Mouse (Mus musculus): ENCODE measurements around the gene Adar.
A peak's percentile ranks its signal among the peaks of the same experiment; 100 is the strongest.

The Adar gene

DNA sequence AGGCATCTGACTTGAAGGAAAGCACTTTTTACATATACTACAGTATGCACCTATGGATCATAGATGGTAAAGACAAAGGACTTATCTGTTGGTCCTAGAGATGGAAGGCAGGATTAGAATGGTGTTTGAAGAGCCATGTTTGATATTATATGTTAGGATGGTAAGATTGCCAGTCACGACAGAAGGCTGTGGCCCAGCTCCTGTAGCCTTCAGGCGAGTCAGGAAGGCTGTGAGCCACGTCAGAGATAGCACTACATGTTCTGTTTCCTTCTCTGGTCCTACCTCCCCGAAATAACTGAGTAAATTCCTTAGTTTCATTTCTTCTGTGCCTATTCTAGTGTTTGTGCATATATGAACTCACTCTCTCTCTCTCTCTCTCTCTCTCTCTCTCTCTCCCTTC, 17.3 kb downstream of the Adar start:
- no peak for DNase-seq

DNA sequence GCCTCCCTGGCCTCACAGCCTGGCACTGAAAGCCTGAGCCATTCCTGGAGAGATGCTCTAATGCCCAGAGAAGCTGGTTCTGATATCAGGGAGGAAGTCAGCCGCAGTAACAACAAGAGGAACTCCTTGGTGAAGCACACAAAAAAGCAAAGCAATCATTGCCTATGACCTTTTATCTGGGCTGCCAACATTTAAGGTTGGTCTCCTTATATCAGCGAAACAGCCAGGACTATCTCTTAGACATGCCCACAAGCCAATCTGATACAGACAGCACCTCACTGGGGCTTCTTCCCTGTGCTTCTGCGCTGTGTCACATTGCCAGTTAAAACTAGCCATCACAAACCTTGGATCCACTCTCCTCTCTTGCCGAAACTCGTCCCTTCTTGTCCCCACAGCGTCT, 23.7 kb downstream of the Adar start:
- DNase-seq: no peak

DNA sequence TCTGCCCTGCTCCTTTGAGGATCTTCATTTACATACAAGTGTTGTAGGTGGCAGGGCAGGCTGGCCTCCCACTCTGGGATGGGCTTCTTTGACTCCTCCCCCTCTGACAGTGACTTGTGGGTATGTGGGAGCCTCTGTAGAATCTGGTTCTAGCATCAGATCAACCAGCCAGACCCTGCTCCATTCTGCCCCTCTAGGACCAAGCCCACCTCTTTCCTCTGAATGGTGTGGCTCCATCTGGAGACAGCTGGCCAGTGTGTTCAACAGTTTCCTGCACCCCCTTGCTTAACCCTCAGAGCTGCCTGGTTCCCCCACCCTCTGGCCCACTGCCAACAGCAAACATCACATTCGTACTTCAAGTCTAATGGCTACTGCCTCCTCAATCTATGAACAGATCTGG, 37.5 kb downstream of the Adar start:
- DNase-seq: no peak

DNA sequence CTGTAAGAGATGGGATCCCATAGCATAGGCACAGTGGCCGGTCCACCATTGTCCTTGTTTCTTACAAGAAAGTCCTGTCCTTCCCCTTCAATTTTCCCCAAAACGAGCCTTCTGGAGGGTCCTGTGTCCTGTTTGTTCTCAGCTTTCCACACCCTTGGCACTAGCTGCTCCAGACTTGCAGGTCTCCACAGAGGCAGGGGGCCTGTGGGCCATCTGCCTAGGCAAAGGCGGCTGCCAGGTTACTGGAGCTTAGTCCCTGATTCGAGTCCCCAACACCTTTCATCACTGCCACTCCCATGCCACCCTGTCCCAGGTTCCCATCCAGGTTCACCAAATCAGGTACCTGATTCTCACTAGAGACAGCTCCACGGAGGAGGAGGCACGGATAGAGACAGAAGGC, 40.5 kb downstream of the Adar start:
- DNase-seq: no peak

DNA sequence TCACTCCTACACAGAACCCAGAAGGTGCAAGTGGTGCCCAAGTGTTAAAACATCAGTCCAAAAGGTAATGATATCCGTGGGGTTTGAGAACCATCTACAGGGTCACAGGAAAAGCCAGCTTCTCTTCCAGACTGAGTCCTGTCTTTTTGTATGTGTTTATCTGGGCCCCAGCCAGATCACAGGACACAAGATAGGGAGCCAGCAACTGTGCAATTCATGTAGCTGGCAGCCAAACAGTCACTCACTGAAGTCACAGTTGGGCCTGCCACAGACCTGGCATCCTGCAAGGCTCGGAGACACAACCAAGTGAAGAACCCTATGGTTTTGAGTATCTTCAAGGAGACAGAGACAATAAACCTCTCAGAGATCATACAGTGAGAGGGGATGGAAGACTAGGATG, 43.0 kb downstream of the Adar start:
- no peak for DNase-seq

DNA sequence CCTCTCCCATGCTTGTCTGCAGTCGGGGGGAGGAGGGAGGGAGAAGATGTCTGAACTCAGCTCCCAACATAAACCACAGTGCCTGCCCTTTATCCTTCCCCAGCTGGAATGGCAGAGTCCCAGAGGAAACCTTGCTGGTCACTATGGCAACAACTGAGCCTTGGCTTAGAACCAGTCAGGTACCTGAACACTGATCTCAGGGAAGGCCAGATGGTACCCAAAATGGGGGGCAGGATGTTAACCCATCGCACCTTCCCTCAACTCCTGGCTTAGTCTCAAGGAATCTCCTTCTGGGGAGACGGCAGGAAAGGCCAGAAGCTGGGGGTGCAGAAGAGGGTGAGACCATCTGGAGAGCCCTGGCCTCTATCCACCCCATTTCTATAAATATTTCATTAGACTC, 45.0 kb downstream of the Adar start:
- DNase-seq: no peak

DNA sequence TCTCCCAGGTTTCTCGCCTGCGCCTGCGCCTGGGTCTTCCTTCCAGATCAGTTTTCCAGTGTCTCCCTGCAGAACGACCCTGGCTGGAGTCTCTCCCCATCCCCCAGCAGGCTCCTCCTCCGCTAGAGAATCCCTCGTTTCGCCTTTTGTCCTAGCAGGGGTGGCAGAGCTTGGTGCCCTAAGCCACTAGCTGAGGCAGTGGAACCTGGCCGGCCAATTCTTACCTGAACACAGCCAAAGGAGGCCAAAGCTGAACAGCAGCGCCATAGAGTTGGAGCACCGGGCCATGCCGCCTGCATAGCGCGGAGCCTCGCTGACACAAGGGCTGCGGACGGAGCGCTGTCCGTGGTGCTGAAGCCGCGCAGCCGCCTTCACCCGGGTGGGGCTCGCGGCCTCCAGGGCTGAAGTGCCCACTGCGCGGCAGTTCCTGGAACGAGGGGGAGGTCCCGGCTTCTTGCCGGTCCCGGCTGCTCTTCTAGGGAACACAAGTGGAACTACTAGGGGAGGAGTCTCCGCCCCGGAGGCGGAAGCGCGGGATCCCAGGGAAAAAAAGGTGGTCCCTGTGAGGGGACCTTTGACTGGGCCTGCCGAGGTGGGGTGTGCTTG, 49.4 kb downstream of the Adar start, which contains the start of gene Chrnb2:
Chrnb2 (minus strand) TSS at position 514 of the 606 bp plus-strand sequence.
- peak; percentile 31 to 44 for DNase-seq

DNA sequence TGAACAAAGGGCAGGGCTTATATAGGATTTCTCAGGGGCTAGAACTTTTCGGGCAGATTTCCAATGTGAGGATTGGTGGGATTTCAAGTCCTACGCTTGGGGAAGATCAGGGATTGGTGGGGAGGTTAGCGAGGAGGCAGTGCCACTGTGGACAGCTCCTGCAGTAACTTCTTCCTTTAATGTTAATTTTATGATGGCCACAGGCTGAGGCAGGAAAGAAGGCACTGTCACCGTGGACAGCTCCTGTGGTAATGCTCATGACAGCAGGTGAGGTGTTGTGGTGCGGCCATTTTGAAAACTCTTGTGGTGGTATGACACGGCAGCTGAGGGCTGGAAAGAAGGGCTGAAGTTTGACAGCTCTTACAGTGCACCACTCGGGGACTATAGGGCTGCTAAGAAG, 54.8 kb downstream of the Adar start:
- no peak for DNase-seq

DNA sequence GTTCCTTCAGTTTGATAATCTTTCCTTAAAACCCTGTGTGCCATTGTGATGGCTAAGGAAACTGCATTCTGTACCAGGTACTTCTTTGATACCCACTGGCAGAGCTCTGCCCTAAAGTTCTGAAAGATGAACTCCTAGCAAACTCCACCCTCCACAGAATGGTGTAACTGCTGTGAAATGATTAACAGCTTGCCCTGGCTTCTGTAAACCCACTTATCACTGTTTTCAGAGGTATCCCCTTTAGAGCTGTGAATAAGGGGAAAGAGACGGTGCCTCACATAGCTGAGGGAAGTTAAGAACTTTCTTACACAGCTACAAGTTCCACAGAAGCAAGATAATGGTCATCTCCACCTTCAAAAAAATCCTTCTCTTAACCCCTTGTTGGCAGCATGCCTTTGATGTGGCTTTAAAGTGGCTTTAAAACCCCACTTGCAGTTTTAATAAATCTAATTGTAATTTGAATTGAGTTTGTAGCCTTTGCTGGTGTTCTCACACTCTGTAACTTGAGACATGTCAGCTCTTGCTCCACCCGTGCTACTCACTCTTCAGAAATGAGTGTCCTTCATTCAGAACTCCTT, 55.7 kb downstream of the Adar start:
- DNase-seq: no peak

DNA sequence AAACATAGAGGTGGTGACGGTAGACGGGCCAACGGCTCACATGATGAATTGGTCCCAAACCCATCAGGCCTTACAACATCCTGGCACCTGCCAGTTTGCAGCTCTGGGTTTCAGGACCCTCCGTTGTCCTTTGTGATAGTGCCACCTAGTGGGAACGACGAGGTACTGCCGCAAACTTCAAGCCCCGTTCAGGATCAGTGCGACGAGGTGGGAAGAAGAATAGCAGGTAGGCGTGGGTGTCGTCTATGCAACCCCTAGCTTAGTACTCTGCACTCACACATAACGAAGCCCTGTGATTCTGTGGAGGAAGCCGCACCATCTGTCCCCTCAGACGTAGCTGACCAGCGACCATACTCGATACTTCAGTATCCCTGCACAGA, 57.8 kb downstream of the Adar start:
- DNase-seq: peak; percentile 78 to 83

DNA sequence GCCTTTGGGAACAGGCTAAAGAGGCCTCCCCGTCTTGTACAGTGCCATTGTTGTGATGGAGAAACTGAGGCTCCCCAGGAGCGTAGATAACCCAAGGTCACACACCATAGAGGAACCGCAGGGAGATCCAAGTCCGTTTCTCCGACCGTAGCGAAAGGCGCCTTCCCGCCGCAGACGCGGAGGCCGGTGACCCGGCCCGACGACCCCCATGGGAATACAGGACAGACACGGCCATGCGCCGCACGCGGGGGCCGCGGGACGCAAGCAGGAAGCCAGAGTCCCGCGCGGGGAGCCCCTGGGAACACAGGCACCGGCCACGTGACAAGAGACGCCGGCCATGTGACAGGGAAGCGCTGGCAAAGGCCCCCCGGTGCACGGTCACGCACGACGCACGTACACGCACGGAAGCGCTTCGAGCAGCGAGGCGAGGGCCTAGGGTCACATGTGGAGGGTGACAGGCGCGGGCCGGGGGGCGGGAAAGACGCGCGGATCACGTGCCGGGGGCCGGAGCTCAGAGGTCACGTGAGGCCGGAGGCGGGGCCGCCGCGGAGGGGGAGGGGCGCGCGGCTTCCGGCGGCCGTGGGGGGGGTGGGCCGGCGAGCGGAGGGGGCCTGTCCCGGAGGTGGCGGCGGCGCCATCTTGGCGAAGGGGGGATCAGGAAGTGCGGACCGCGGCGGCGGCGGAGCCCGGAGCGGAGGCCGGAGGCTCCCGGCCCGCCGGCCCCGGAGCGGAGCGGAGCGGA, 58.3 kb downstream of the Adar start, which contains the start of gene Ube2q1:
Ube2q1 (plus strand) TSS at position 649 of the 742 bp plus-strand sequence.
- peak; percentile 96 to 97 for DNase-seq

DNA sequence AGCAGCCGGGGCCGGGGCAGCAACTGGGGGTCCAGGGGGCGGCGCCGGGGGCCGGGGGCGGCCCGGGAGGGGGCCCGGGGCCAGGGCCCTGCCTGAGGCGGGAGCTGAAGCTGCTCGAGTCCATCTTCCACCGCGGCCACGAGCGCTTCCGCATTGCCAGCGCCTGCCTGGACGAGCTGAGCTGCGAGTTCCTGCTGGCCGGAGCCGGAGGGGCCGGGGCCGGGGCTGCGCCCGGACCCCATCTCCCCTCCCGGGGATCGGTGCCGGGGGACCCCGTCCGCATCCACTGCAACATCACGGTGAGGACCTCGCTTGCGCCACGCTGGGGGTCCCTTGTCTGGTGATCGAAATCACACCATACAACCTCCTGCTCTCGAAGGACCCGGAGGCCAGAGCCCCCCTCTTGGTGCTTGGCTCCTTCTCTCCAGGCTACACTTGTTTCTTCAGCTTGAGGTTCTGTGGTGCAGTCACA, 59.0 kb downstream of the Adar start:
- peak; percentile 40 to 54 for DNase-seq

DNA sequence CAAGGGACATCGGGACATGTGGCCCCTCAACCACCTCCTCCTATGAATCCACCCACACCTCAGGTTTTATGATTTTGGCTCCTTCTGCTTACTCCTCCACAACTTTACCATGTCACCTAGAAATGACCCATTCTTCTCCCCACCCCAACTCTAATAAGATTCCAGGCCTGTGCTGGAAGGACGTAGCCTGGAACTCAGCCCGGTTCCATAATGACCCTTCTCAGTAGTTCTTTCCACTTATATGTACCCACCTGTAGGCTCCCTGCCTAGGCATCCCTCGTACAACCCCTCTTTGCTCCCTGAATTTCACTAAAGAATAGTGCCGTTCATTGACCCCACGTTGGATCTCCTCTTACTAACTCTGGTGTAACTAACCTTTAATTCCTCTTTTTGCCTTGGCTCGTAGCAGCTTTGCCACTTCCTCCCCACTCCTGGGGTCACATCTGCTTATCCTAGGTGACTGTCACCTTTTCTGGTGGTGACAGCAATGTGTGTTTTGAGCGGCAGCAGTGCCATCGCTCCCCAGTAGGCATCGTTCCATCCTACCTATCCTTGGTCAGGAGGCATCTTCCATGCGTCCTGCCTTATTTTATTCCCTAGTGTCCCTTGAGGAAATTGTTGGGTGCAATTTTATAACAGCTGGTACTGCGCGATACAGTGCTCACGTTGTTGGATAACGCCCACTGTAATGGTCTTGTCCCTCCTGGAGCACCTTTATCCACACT, 59.6 kb downstream of the Adar start:
- DNase-seq: peak in 1 of 2 experiments; percentile 34

DNA sequence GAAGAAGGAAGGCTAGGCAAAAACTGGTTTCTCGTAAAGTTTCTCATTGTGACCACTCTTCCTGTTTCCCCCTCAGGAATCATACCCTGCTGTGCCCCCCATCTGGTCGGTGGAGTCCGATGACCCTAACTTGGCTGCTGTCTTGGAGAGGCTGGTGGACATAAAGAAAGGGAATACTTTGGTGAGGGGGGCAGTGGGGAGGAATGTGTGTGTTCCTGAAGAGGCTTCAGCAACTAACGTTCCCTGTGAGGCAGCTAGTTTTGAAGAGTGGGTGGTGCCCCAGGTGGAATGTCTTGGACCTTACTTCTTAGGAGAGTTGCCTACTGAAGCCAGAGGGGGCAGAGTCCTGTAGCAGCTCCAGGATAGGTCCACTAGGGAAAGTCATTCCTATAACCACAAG, 61.2 kb downstream of the Adar start:
- DNase-seq: no peak

DNA sequence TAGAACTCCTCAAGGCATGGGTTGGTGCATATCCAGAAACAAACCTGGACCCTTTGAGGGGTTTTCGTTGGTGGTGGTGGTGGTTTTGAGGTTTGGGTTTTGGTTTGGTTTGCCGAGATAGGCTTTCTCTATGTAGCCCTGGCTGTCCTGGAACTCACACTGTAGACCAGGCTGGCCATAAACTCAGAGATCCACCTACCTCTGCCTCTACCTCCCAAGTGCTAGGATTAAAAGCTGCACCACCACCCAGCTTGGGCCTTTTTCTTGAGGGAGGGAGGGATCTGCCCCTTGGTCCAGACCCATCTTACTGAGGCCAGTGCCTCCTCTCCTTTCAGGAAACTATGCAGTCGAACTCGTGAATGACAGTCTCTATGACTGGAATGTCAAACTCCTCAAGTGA, 65.3 kb downstream of the Adar start:
- DNase-seq: no peak

DNA sequence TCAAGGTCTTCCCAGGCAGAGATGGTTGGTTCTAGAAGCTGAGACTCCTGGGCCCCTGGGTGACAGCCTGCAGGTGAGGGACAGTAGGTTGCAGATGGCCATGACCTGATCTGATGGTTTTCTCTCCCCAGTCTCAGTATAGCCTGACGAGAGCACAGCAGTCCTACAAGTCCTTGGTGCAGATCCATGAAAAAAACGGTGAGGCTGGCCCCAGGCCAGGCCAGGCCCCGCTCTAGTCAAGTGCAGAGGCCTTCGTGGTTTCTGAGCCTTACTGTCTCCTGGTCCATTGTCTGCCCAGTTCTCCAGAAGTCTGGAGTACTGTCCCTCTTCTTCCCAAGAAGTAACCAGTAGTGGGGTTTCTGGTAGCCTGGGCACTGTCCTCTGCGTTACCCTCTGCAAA, 66.8 kb downstream of the Adar start:
- DNase-seq: no peak

DNA sequence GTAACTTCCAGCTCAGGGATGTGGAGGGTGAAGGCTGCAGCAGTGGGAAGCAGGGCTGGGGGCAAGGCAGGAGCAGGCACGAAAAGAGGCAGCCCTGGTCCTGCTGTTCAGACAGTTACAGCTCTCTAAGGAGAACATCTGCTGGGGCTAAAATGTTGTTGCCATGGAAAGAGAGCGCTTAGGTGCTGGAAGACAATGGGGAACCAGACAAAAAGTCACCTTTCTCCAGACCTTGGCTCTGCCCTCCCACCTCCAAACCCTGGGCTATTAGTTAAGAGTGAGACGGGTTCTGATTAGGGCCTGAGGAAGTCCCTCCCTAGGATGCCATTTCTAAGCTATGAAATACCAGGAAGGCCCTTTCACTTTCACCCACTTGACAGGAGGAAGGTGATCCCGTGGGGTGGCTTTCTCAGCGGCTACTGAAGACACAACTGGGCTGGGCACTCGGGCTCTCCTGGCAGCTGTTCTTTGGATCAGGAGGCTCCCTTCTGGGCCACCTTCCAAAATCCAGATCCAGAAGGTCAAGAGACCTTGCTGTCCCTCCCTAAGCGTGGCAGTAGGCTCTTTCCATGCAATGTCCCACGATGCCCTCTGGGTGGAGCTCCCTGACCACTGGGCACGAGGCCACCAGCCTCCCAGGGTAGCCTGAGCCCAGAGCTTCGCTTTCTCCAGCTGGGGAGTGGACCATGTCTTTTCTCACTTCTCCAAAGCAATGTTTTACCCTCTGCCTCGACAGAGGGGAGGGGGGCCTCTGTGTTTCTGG, 70.3 kb downstream of the Adar start:
- peak in 1 of 2 experiments; percentile 20 for DNase-seq

DNA sequence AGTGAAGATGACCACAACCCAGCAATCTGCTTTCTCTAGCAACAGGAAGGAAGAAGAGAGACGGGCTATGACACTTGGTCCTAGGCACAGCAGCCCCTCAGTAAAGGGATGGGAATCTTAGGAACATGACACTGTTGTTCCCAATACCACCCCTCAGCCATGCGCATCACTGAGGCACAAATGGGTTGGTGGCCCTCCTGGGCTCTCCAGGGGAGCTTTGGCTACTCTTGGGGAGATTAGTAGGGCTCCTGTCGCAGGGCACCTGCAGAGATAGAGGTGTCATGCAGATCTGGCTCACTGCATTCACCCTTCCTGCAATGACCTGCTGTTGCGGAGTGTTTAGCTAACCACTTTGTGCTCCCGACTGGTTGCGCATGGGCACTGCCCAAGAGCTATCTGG, 71.5 kb downstream of the Adar start:
- no peak for DNase-seq

DNA sequence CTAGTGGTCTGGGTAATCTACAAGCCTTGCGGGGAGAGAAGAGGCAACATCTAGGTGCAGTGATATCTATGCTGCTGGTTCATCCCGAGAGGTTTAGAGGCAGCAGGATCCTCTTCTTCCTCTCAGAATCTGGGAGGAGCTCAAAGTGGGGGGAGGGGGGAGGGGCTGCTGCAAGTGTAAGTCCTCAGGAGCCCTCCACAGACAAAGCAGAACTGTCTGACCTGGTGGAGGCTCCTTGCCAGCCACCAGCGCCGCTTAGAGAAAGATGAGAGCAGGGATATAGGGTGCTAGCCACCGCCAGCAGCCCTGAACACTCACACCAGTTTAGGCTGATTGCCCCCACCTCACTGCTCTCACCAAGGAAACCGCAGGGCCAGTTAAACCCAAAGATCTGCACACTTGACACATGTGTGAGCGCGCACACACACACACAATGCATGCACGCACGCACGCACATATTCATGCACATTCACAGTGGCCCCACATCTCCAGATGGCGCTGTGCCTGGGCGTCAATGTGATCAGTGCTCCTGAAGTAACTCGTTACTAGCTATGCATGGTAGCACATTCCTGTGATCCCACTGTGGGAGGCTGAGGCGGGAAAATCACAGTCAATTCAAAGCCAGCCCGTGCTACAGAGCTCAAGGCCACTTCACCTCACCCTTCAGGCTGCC, 74.0 kb downstream of the Adar start:
- DNase-seq: no peak

DNA sequence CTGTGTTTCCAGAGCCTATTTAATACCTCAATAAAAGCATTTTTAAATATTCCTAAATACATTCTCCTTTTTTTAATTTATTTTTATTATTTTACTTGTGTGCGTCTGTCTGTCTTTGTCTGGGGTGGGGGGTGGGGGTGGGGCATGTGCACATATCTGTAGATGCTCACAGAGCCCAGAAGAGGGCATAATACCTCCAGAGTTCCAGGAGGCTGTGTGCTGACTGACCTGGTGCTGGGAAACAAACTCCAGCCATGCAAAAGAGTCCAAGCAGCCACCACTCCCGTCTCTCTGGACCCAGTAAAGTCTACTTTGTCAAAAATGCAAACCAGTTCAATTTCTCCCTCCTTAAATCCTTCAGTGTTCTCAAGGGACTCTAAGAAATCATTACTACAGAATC, 79.8 kb downstream of the Adar start:
- DNase-seq: no peak

DNA sequence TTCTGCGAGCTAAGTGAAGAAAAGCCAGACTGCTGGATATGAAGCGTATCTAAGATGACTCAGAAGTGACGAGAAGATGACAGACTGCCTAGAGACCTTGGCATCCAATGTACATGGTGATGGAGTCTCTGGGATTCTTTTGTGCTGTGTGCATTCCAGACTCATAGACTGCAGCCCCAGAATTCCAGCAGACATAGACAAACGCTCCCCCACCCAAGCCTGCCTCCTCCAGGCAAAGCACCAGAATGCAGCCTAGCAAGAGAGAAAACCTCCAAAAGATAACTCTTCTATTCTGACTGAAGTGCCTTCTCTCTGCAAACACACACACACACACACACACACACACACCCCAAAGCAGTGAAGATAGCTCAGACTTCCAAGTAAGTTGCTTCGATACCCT, 80.9 kb downstream of the Adar start:
- DNase-seq: no peak

DNA sequence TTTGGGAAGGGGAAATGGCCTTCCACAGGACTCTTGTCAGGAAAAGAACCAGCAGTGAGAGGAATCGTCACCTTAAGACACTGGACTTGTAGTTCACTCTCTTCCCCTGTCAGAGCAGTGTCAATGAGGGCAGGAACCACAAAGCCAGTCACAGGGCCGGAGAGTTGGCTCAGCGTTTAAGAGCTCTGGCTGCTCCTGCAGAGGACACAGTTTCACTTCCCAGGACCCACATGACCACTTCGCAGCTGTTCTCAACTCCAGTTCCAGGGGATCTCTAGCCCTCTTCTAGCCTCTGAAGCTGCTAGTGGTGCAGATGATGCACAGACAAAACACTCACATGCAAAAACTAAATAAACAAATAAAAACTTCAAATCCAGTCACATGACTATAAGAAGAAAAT, 81.5 kb downstream of the Adar start:
- no peak for DNase-seq

Measured in thymus, adult 18-20 months (tissue).